Mouse (Mus musculus): ENCODE results near the gene Hoxd8. TPM values are rescaled to one million over a fixed set of nuclear protein-coding genes. Genes with fewer than 3 reads are reported as not detected.

The Hoxd8 gene
- total RNA-seq, 1 experiment, result 1.2 TPM

DNA sequence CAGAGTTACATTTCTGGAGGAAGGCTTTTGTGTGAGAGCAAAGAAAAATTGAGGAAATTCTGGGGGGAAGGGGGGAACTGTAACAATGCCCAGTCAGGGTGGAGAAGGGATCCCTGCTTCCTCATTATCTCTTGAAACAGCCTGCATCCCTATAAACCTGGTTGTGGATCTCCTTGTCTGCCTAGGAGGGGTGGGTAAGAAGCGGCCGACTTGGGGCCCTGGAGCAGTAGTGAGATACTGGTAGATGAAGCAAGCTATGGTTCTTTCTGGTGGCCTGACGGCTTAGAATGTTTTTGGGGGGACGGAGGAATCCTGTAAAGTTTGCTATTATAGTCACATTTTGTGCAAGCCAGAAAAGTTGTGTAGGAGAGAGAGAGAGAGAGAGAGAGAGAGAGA is 11.0 kb upstream of the Hoxd8 start:
- TF ChIP-seq ZNF384 (IDR thresholded peaks at IDR 0.05; ENCODE audit: low read depth, low read length), result no peak
- TF ChIP-seq MAFK (IDR thresholded peaks at IDR 0.05; ENCODE audit: insufficient read depth, low read depth, low read length), result no peak
- no peak for TF ChIP-seq CHD2 (IDR thresholded peaks at IDR 0.05; ENCODE audit: low read depth, low read length)
- no peak for TF ChIP-seq ZC3H11A (IDR thresholded peaks at IDR 0.05; ENCODE audit: borderline replicate concordance, low read depth, low read length)
- no peak for TF ChIP-seq HCFC1 (IDR thresholded peaks at IDR 0.05; ENCODE audit: borderline replicate concordance, insufficient read depth, low read length)
- H3K36me3 ChIP-seq (ENCODE audit: control insufficient read depth, insufficient read depth, low read length, poor library complexity, severe bottlenecking), result no peaks in the 10 kb centered on the region
- no peaks in the 10 kb centered on the region for H3K9me3 ChIP-seq (ENCODE audit: control insufficient read depth, insufficient read depth, low read depth, low read length)
- H3K4me1 ChIP-seq (ENCODE audit: control insufficient read depth in 2 of 2, insufficient read depth in 2 of 2, low read length in 2 of 2, poor library complexity in 1 of 2), result peaks cover 0 to 1% of the 10 kb centered on the region in 2 experiments; a peak in 1 of 4 replicates
- in situ Hi-C loops (cut with MboI; ENCODE audit: low sequenced_read_pairs in 2 of 2, unreplicated experiment in 2 of 2), result loop anchor here in 1 of 2 experiments (5.0 to 25.0 kb wide), 2 partner anchors 44 to 894 kb away; no protein-coding TSS in a partner anchor
- no peak overlapping the region for H3K9ac ChIP-seq (ENCODE audit: insufficient read depth, low read depth, low read length, poor library complexity, severe bottlenecking)
- no peak overlapping the region for H3K27ac ChIP-seq (ENCODE audit: insufficient read depth, low read depth, low read length, poor library complexity, severe bottlenecking)
- H3K4me3 ChIP-seq (ENCODE audit: insufficient read depth in 1 of 2, low read depth in 1 of 2, low read length in 2 of 2, poor library complexity in 1 of 2, severe bottlenecking in 1 of 2), result no peak overlapping the region
- DNase-seq (ENCODE audit: low read depth, low spot score), result no peak

DNA sequence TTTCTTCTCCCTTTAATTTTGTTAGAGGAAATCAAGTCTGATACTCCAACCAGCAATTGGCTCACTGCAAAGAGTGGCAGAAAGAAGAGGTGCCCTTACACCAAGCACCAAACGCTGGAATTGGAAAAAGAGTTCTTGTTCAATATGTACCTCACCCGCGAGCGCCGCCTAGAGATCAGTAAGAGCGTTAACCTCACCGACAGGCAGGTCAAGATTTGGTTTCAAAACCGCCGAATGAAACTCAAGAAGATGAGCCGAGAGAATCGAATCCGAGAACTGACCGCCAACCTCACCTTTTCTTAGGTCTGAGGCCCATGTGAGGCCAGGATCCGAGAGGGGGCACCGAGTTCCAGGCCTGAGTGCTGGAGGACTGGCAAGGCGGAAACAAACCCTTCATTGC is 10.3 kb upstream of the Hoxd8 start:
- peaks cover 0 to 3% of the 10 kb centered on the region in 2 experiments; a peak in 1 of 4 replicates for H3K4me1 ChIP-seq (ENCODE audit: control insufficient read depth in 2 of 2, insufficient read depth in 2 of 2, low read length in 2 of 2, poor library complexity in 1 of 2)
- no peak for DNase-seq (ENCODE audit: low read depth, low spot score)
- no peak overlapping the region for H3K9ac ChIP-seq (ENCODE audit: insufficient read depth, low read depth, low read length, poor library complexity, severe bottlenecking)
- in situ Hi-C loops (cut with MboI; ENCODE audit: low sequenced_read_pairs in 2 of 2, unreplicated experiment in 2 of 2), result loop anchor here in 1 of 2 experiments (5.0 to 25.0 kb wide), 2 partner anchors 43 to 893 kb away; no protein-coding TSS in a partner anchor
- TF ChIP-seq CHD2 (IDR thresholded peaks at IDR 0.05; ENCODE audit: low read depth, low read length), result no peak
- no peak for TF ChIP-seq ZNF384 (IDR thresholded peaks at IDR 0.05; ENCODE audit: low read depth, low read length)
- TF ChIP-seq HCFC1 (IDR thresholded peaks at IDR 0.05; ENCODE audit: borderline replicate concordance, insufficient read depth, low read length), result no peak
- no peak for TF ChIP-seq MAFK (IDR thresholded peaks at IDR 0.05; ENCODE audit: insufficient read depth, low read depth, low read length)
- TF ChIP-seq ZC3H11A (IDR thresholded peaks at IDR 0.05; ENCODE audit: borderline replicate concordance, low read depth, low read length), result no peak
- H3K36me3 ChIP-seq (ENCODE audit: control insufficient read depth, insufficient read depth, low read length, poor library complexity, severe bottlenecking), result no peaks in the 10 kb centered on the region
- H3K27ac ChIP-seq (ENCODE audit: insufficient read depth, low read depth, low read length, poor library complexity, severe bottlenecking), result no peak overlapping the region
- no peaks in the 10 kb centered on the region for H3K9me3 ChIP-seq (ENCODE audit: control insufficient read depth, insufficient read depth, low read depth, low read length)
- H3K4me3 ChIP-seq (ENCODE audit: insufficient read depth in 1 of 2, low read depth in 1 of 2, low read length in 2 of 2, poor library complexity in 1 of 2, severe bottlenecking in 1 of 2), result no peak overlapping the region

DNA sequence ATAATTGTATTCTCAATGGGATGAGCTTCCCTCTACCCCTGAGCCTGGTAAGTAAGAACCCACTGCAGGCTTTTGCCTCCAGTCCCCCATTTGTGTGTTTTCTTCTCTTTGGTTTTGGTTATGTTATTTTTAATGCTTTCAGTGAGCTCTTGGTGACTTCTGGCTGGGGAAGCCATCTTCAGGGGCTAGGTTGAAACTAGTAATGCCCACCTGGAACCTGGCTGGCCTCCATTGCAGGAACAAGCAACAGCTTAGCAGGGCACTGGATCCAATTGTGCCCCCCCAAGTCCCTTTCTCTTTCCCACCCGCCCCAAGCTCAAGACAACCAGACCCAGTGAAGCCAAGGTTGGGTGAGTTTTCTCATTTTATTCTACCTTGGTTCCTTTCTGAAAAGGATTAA is 9.0 kb upstream of the Hoxd8 start:
- no peak for DNase-seq (ENCODE audit: low read depth, low spot score)
- no peaks in the 10 kb centered on the region for H3K36me3 ChIP-seq (ENCODE audit: control insufficient read depth, insufficient read depth, low read length, poor library complexity, severe bottlenecking)
- H3K4me1 ChIP-seq (ENCODE audit: control insufficient read depth in 2 of 2, insufficient read depth in 2 of 2, low read length in 2 of 2, poor library complexity in 1 of 2), result peaks cover 0 to 3% of the 10 kb centered on the region in 2 experiments; a peak in 1 of 4 replicates
- no peak for TF ChIP-seq ZNF384 (IDR thresholded peaks at IDR 0.05; ENCODE audit: low read depth, low read length)
- TF ChIP-seq MAFK (IDR thresholded peaks at IDR 0.05; ENCODE audit: insufficient read depth, low read depth, low read length), result no peak
- TF ChIP-seq CHD2 (IDR thresholded peaks at IDR 0.05; ENCODE audit: low read depth, low read length), result no peak
- no peak for TF ChIP-seq ZC3H11A (IDR thresholded peaks at IDR 0.05; ENCODE audit: borderline replicate concordance, low read depth, low read length)
- TF ChIP-seq HCFC1 (IDR thresholded peaks at IDR 0.05; ENCODE audit: borderline replicate concordance, insufficient read depth, low read length), result no peak
- no peak overlapping the region for H3K27ac ChIP-seq (ENCODE audit: insufficient read depth, low read depth, low read length, poor library complexity, severe bottlenecking)
- no peak overlapping the region for H3K9ac ChIP-seq (ENCODE audit: insufficient read depth, low read depth, low read length, poor library complexity, severe bottlenecking)
- in situ Hi-C loops (cut with MboI; ENCODE audit: low sequenced_read_pairs in 2 of 2, unreplicated experiment in 2 of 2), result loop anchor here in 1 of 2 experiments (25.0 kb wide), 1 partner anchor 892 kb away; no protein-coding TSS in a partner anchor
- H3K4me3 ChIP-seq (ENCODE audit: insufficient read depth in 1 of 2, low read depth in 1 of 2, low read length in 2 of 2, poor library complexity in 1 of 2, severe bottlenecking in 1 of 2), result no peak overlapping the region
- no peaks in the 10 kb centered on the region for H3K9me3 ChIP-seq (ENCODE audit: control insufficient read depth, insufficient read depth, low read depth, low read length)

GRCm38 (mm10) chr2:74695813-74696430 is 8.5 kb upstream of the Hoxd8 start:
- no peaks in the 10 kb centered on the region for H3K9me3 ChIP-seq (ENCODE audit: control insufficient read depth, insufficient read depth, low read depth, low read length)
- H3K9ac ChIP-seq (ENCODE audit: insufficient read depth, low read depth, low read length, poor library complexity, severe bottlenecking), result no peak overlapping the region
- H3K36me3 ChIP-seq (ENCODE audit: control insufficient read depth, insufficient read depth, low read length, poor library complexity, severe bottlenecking), result no peaks in the 10 kb centered on the region
- H3K27ac ChIP-seq (ENCODE audit: insufficient read depth, low read depth, low read length, poor library complexity, severe bottlenecking), result no peak overlapping the region
- in situ Hi-C loops (cut with MboI; ENCODE audit: low sequenced_read_pairs in 2 of 2, unreplicated experiment in 2 of 2), result loop anchor here in 1 of 2 experiments (25.0 kb wide), 1 partner anchor 891 kb away; no protein-coding TSS in a partner anchor
- no peak overlapping the region for H3K4me3 ChIP-seq (ENCODE audit: insufficient read depth in 1 of 2, low read depth in 1 of 2, low read length in 2 of 2, poor library complexity in 1 of 2, severe bottlenecking in 1 of 2)
- TF ChIP-seq ZC3H11A (IDR thresholded peaks at IDR 0.05; ENCODE audit: borderline replicate concordance, low read depth, low read length) (no peak), ZNF384 (IDR thresholded peaks at IDR 0.05; ENCODE audit: low read depth, low read length) (no peak), CHD2 (IDR thresholded peaks at IDR 0.05; ENCODE audit: low read depth, low read length) (no peak), HCFC1 (IDR thresholded peaks at IDR 0.05; ENCODE audit: borderline replicate concordance, insufficient read depth, low read length) (no peak), MAFK (IDR thresholded peaks at IDR 0.05; ENCODE audit: insufficient read depth, low read depth, low read length) (no peak)
- H3K4me1 ChIP-seq (ENCODE audit: control insufficient read depth in 2 of 2, insufficient read depth in 2 of 2, low read length in 2 of 2, poor library complexity in 1 of 2), result peaks cover 0 to 3% of the 10 kb centered on the region in 2 experiments; a peak in 1 of 4 replicates
- no peak for DNase-seq (ENCODE audit: low read depth, low spot score)

Data from ES-E14 (cell line).